Mouse (Mus musculus) adrenal gland, postnatal 36 days (tissue): ENCODE data around the gene Mtif3. TPM values are rescaled to one million over a fixed set of nuclear protein-coding genes. Genes with fewer than 3 reads are reported as not detected.

ENCODE experiments used
- DNase-seq, 2 experiments: peaks; one replicate each; pipeline ENCODE4 v3.0.0; 2021; ENCODE audit warnings: mixed read lengths in 1 of 2
- long read RNA-seq, 2 experiments: library from polyadenylated mRNA; stranded (forward); transcript quantifications; one replicate each; pipeline ENCODE4 v2.0.0; 2021; ENCODE audit warnings: borderline sequencing depth in 2 of 2
- total RNA-seq, 2 experiments: library from RNA; stranded (reverse); gene quantifications; 2 replicates each; pipeline ENCODE4 v1.2.3; 2021

Gene Mtif3
- 10 to 100 TPM; 24.0 to 31.5 TPM for total RNA-seq
- long read RNA-seq, experiment 1, full-length matches to known transcripts: 32 of 45 reads
- long read RNA-seq, experiment 1, partial matches to known transcripts: 4 of 45 reads
- long read RNA-seq, experiment 1, other reads (novel, unspliced or antisense): 9 of 45 reads
- long read RNA-seq, experiment 2, full-length matches to known transcripts: 14 of 17 reads
- long read RNA-seq, experiment 2, partial matches to known transcripts: 0 of 17 reads
- long read RNA-seq, experiment 2, other reads (novel, unspliced or antisense): 3 of 17 reads

- DNase-seq: peak; percentile 87 to 88
These were observed at the start of gene Mtif3 for GRCm38 (mm10) chr5:146963118-146963936. Mtif3 (minus strand) TSS chr5:146963800.

- DNase-seq: no peak
These were observed 47.7 kb upstream of the Mtif3 start for GRCm38 (mm10) chr5:147011333-147011732.

- DNase-seq: no peak
These were observed 39.7 kb upstream of the Mtif3 start for GRCm38 (mm10) chr5:147003303-147003702.

GRCm38 (mm10) chr5:147001312-147001711 is 37.7 kb upstream of the Mtif3 start:
- DNase-seq: no peak

- DNase-seq: no peak
These were observed 35.2 kb upstream of the Mtif3 start for GRCm38 (mm10) chr5:146998802-146999201.

GRCm38 (mm10) chr5:146996812-146997211 is 33.2 kb upstream of the Mtif3 start:
- DNase-seq: no peak

GRCm38 (mm10) chr5:146994973-146995372 is 31.4 kb upstream of the Mtif3 start:
- DNase-seq: no peak

- DNase-seq: peak; percentile 87 to 88
These were observed 29.9 kb upstream of the Mtif3 start for GRCm38 (mm10) chr5:146993509-146993908.

GRCm38 (mm10) chr5:146989051-146989450 is 25.5 kb upstream of the Mtif3 start:
- DNase-seq: peak; percentile 74 to 84

- no peak for DNase-seq
These were observed 24.0 kb upstream of the Mtif3 start for GRCm38 (mm10) chr5:146987588-146987987.

GRCm38 (mm10) chr5:146985725-146986433 is 22.3 kb upstream of the Mtif3 start:
- DNase-seq: no peak

GRCm38 (mm10) chr5:146983216-146983615 is 19.6 kb upstream of the Mtif3 start:
- DNase-seq: peak; percentile 67 to 72

GRCm38 (mm10) chr5:146981376-146981775 is 17.8 kb upstream of the Mtif3 start:
- peak in 1 of 2 experiments; percentile 25 for DNase-seq

GRCm38 (mm10) chr5:146974781-146975123 is 11.2 kb upstream of the Mtif3 start:
- no peak for DNase-seq

- DNase-seq: no peak
These were observed 10.5 kb upstream of the Mtif3 start for GRCm38 (mm10) chr5:146973858-146974780.

- DNase-seq: no peak
These were observed 9.8 kb upstream of the Mtif3 start for GRCm38 (mm10) chr5:146973353-146973752.

GRCm38 (mm10) chr5:146971776-146972561 is 8.4 kb upstream of the Mtif3 start:
- no peak for DNase-seq

GRCm38 (mm10) chr5:146968695-146969393 is 5.2 kb upstream of the Mtif3 start:
- DNase-seq: no peak

GRCm38 (mm10) chr5:146963937-146964278 is 308 bp upstream of the Mtif3 start:
- DNase-seq: no peak

- DNase-seq: no peak
These were observed 6.9 kb downstream of the Mtif3 start for GRCm38 (mm10) chr5:146956678-146957077.
